Mouse (Mus musculus): Measurements from ENCODE around the gene Exosc10. TPM values are rescaled to one million over a fixed set of nuclear protein-coding genes. Genes with fewer than 3 reads are reported as not detected.

The Exosc10 gene
- polyA plus RNA-seq, 1 experiment from 2014 or later, result 107 TPM

DNA sequence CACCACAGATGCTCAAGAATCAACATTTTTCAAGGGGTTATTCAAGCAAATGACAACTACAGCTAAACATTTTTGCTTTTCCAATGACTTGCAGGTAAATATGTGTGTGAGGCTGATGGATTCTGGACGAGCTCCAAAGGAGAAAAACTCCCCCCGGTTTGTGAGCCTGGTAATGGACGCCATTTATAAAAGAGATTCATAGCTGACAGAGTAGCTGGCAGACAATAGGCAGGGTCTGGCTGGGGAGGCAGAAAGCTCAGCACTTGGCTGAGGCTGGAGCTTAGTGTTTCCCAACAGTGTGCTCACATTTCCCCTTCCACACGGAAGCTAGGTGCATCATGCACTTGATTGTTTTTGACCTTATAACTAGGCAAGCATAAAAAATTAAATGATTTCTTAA lies 54.3 kb downstream of the Exosc10 start:
- WGBS, result 26% methylated on average over 4 of the region's 4 CpGs
- Histone ChIP-seq H3K9ac (replicated peaks; ENCODE audit: low read depth, low read length) (no peak overlapping the region), H3K4me2 (ENCODE audit: low read length) (no peak overlapping the region), H3K9me3 (ENCODE audit: control insufficient read depth, low read length) (no peaks in the 10 kb centered on the region), H3K4me1 (replicated peaks; ENCODE audit: control insufficient read depth, insufficient read depth, low read length) (0 out of 2 replicates have a peak, but pooled peaks cover 2% of the 10 kb centered on the region), H3K27me3 (replicated peaks; ENCODE audit: control insufficient read depth, insufficient read depth, low read length) (no peaks in the 10 kb centered on the region), H3K36me3 (ENCODE audit: control insufficient read depth, insufficient read depth) (peaks cover 22% of the 10 kb centered on the region), H3K4me3 (replicated peaks; ENCODE audit: low read length) (no peak overlapping the region), H3K27ac (ENCODE audit: low read length) (peak overlapping the region; percentile 6; the same call in 1 of the 2 replicates)
- no peak for ATAC-seq

- H3K4me1 ChIP-seq (replicated peaks; ENCODE audit: control insufficient read depth, insufficient read depth, low read length), result 0 out of 2 replicates have a peak, but pooled peaks cover 2% of the 10 kb centered on the region
- WGBS, result 44% methylated on average over 9 of the region's 9 CpGs
- no peak overlapping the region for H3K4me2 ChIP-seq (ENCODE audit: low read length)
- ATAC-seq, result no peak
- H3K9ac ChIP-seq (replicated peaks; ENCODE audit: low read depth, low read length), result no peak overlapping the region
- H3K27ac ChIP-seq (ENCODE audit: low read length), result no peak overlapping the region
- H3K4me3 ChIP-seq (replicated peaks; ENCODE audit: low read length), result no peak overlapping the region
- H3K27me3 ChIP-seq (replicated peaks; ENCODE audit: control insufficient read depth, insufficient read depth, low read length), result no peaks in the 10 kb centered on the region
- peaks cover 28% of the 10 kb centered on the region for H3K36me3 ChIP-seq (ENCODE audit: control insufficient read depth, insufficient read depth)
- no peaks in the 10 kb centered on the region for H3K9me3 ChIP-seq (ENCODE audit: control insufficient read depth, low read length)
Observed at GRCm38 (mm10) chr4:148613738-148614137, 55.5 kb downstream of the Exosc10 start.

GRCm38 (mm10) chr4:148619805-148620204 lies 61.6 kb downstream of the Exosc10 start:
- Histone ChIP-seq H3K27me3 (replicated peaks; ENCODE audit: control insufficient read depth, insufficient read depth, low read length) (no peaks in the 10 kb centered on the region), H3K4me1 (replicated peaks; ENCODE audit: control insufficient read depth, insufficient read depth, low read length) (peaks cover 11% of the 10 kb centered on the region), H3K27ac (ENCODE audit: low read length) (no peak overlapping the region), H3K4me2 (ENCODE audit: low read length) (no peak overlapping the region), H3K9ac (replicated peaks; ENCODE audit: low read depth, low read length) (no peak overlapping the region), H3K4me3 (replicated peaks; ENCODE audit: low read length) (no peak overlapping the region), H3K9me3 (ENCODE audit: control insufficient read depth, low read length) (no peaks in the 10 kb centered on the region), H3K36me3 (ENCODE audit: control insufficient read depth, insufficient read depth) (peaks cover 64% of the 10 kb centered on the region)
- 88% methylated on average over 1 of the region's 1 CpGs for WGBS
- no peak for ATAC-seq

- WGBS, result 97% methylated on average over 1 of the region's 1 CpGs
- H3K36me3 ChIP-seq (ENCODE audit: control insufficient read depth, insufficient read depth), result peaks cover 58% of the 10 kb centered on the region
- no peaks in the 10 kb centered on the region for H3K27me3 ChIP-seq (replicated peaks; ENCODE audit: control insufficient read depth, insufficient read depth, low read length)
Observed at GRCm38 (mm10) chr4:148620718-148621117, 62.5 kb downstream of the Exosc10 start.

GRCm38 (mm10) chr4:148622485-148622884 lies 64.3 kb downstream of the Exosc10 start:
- H3K9ac ChIP-seq (replicated peaks; ENCODE audit: low read depth, low read length), result no peak overlapping the region
- ATAC-seq, result no peak
- H3K4me1 ChIP-seq (replicated peaks; ENCODE audit: control insufficient read depth, insufficient read depth, low read length), result peaks cover 18% of the 10 kb centered on the region
- H3K4me2 ChIP-seq (ENCODE audit: low read length), result no peak overlapping the region
- H3K27me3 ChIP-seq (replicated peaks; ENCODE audit: control insufficient read depth, insufficient read depth, low read length), result no peaks in the 10 kb centered on the region
- peaks cover 52% of the 10 kb centered on the region for H3K36me3 ChIP-seq (ENCODE audit: control insufficient read depth, insufficient read depth)
- 93% methylated on average over 4 of the region's 4 CpGs for WGBS
- H3K4me3 ChIP-seq (replicated peaks; ENCODE audit: low read length), result no peak overlapping the region
- H3K9me3 ChIP-seq (ENCODE audit: control insufficient read depth, low read length), result no peaks in the 10 kb centered on the region
- no peak overlapping the region for H3K27ac ChIP-seq (ENCODE audit: low read length)

More at GRCm38 (mm10) chr4:148620718-148621117, 62.5 kb downstream of the Exosc10 start:
- Histone ChIP-seq H3K9me3 (ENCODE audit: control insufficient read depth, low read length) (no peaks in the 10 kb centered on the region), H3K4me2 (ENCODE audit: low read length) (no peak overlapping the region), H3K9ac (replicated peaks; ENCODE audit: low read depth, low read length) (no peak overlapping the region), H3K4me3 (replicated peaks; ENCODE audit: low read length) (no peak overlapping the region), H3K4me1 (replicated peaks; ENCODE audit: control insufficient read depth, insufficient read depth, low read length) (peaks cover 15% of the 10 kb centered on the region), H3K27ac (ENCODE audit: low read length) (no peak overlapping the region)
- no peak for ATAC-seq

GRCm38 (mm10) chr4:148623609-148624008 lies 65.4 kb downstream of the Exosc10 start:
- Histone ChIP-seq H3K9me3 (ENCODE audit: control insufficient read depth, low read length) (no peaks in the 10 kb centered on the region), H3K27me3 (replicated peaks; ENCODE audit: control insufficient read depth, insufficient read depth, low read length) (no peaks in the 10 kb centered on the region), H3K36me3 (ENCODE audit: control insufficient read depth, insufficient read depth) (peaks cover 47% of the 10 kb centered on the region), H3K4me3 (replicated peaks; ENCODE audit: low read length) (no peak overlapping the region), H3K9ac (replicated peaks; ENCODE audit: low read depth, low read length) (no peak overlapping the region), H3K27ac (ENCODE audit: low read length) (no peak overlapping the region), H3K4me2 (ENCODE audit: low read length) (no peak overlapping the region), H3K4me1 (replicated peaks; ENCODE audit: control insufficient read depth, insufficient read depth, low read length) (peaks cover 18% of the 10 kb centered on the region)
- WGBS, result 92% methylated on average over 4 of the region's 4 CpGs
- ATAC-seq, result no peak

DNA sequence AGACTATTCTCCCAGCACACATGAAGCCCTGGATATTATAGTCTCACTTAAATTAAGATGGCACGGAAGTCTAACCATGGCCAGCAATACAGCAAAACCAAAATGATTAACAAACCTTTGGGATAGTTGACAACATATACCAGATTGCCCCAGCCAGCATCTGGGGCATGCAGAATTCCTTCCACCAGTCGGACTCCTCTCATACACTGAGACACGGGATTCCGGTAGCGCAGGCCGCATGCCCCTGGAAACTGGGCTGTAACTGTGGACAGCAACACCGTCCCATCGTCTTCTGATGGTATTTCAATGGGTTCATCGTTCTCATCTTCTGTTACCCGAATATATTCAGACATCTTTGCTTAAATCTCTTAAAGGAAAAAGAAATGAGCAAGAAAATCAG lies 66.8 kb downstream of the Exosc10 start:
- Histone ChIP-seq H3K36me3 (ENCODE audit: control insufficient read depth, insufficient read depth) (peaks cover 33% of the 10 kb centered on the region), H3K9ac (replicated peaks; ENCODE audit: low read depth, low read length) (no peak overlapping the region), H3K27ac (ENCODE audit: low read length) (no peak overlapping the region), H3K9me3 (ENCODE audit: control insufficient read depth, low read length) (no peaks in the 10 kb centered on the region), H3K4me2 (ENCODE audit: low read length) (peak overlapping the region; percentile 73), H3K4me3 (replicated peaks; ENCODE audit: low read length) (no peak overlapping the region; the same call in 1 of the 2 replicates), H3K4me1 (replicated peaks; ENCODE audit: control insufficient read depth, insufficient read depth, low read length) (peaks cover 18% of the 10 kb centered on the region), H3K27me3 (replicated peaks; ENCODE audit: control insufficient read depth, insufficient read depth, low read length) (no peaks in the 10 kb centered on the region)
- 83% methylated on average over 10 of the region's 10 CpGs for WGBS
- no peak for ATAC-seq

- Histone ChIP-seq H3K4me1 (replicated peaks; ENCODE audit: control insufficient read depth, insufficient read depth, low read length) (peaks cover 18% of the 10 kb centered on the region), H3K27ac (ENCODE audit: low read length) (peak overlapping the region; percentile 94), H3K4me3 (replicated peaks; ENCODE audit: low read length) (peak overlapping the region; percentile 99), H3K9ac (replicated peaks; ENCODE audit: low read depth, low read length) (peak overlapping the region; percentile 96), H3K9me3 (ENCODE audit: control insufficient read depth, low read length) (no peaks in the 10 kb centered on the region), H3K27me3 (replicated peaks; ENCODE audit: control insufficient read depth, insufficient read depth, low read length) (no peaks in the 10 kb centered on the region), H3K36me3 (ENCODE audit: control insufficient read depth, insufficient read depth) (peaks cover 26% of the 10 kb centered on the region), H3K4me2 (ENCODE audit: low read length) (peak overlapping the region; percentile 73)
- ATAC-seq, result peak; percentile 60
- WGBS, result 1% methylated on average over 57 of the region's 57 CpGs
Observed at GRCm38 (mm10) chr4:148625756-148626622, 67.8 kb downstream of the Exosc10 start.

GRCm38 (mm10) chr4:148626623-148627185 lies 68.5 kb downstream of the Exosc10 start, which contains the start of gene Tardbp:
Gene Tardbp, minus strand, starts transcription at chr4:148627019.
- WGBS, result under 1% methylated on average over 47 of the region's 51 CpGs
- peak; percentile 98 for ATAC-seq

More at GRCm38 (mm10) chr4:148626623-148627185, 68.5 kb downstream of the Exosc10 start, which contains the start of gene Tardbp:
- H3K9ac ChIP-seq (replicated peaks; ENCODE audit: low read depth, low read length), result peak within 1 kb of the TSS; percentile 96
- H3K36me3 ChIP-seq (ENCODE audit: control insufficient read depth, insufficient read depth), result peaks cover 20% of the 10 kb centered on the region
- H3K4me1 ChIP-seq (replicated peaks; ENCODE audit: control insufficient read depth, insufficient read depth, low read length), result peaks cover 18% of the 10 kb centered on the region
- peak within 1 kb of the TSS; percentile 94 for H3K27ac ChIP-seq (ENCODE audit: low read length)
- no peaks in the 10 kb centered on the region for H3K9me3 ChIP-seq (ENCODE audit: control insufficient read depth, low read length)
- H3K4me3 ChIP-seq (replicated peaks; ENCODE audit: low read length), result peak within 1 kb of the TSS; percentile 99
- H3K27me3 ChIP-seq (replicated peaks; ENCODE audit: control insufficient read depth, insufficient read depth, low read length), result no peaks in the 10 kb centered on the region
- peak within 1 kb of the TSS; percentile 73 for H3K4me2 ChIP-seq (ENCODE audit: low read length)
